In the genomic region with DNA sequence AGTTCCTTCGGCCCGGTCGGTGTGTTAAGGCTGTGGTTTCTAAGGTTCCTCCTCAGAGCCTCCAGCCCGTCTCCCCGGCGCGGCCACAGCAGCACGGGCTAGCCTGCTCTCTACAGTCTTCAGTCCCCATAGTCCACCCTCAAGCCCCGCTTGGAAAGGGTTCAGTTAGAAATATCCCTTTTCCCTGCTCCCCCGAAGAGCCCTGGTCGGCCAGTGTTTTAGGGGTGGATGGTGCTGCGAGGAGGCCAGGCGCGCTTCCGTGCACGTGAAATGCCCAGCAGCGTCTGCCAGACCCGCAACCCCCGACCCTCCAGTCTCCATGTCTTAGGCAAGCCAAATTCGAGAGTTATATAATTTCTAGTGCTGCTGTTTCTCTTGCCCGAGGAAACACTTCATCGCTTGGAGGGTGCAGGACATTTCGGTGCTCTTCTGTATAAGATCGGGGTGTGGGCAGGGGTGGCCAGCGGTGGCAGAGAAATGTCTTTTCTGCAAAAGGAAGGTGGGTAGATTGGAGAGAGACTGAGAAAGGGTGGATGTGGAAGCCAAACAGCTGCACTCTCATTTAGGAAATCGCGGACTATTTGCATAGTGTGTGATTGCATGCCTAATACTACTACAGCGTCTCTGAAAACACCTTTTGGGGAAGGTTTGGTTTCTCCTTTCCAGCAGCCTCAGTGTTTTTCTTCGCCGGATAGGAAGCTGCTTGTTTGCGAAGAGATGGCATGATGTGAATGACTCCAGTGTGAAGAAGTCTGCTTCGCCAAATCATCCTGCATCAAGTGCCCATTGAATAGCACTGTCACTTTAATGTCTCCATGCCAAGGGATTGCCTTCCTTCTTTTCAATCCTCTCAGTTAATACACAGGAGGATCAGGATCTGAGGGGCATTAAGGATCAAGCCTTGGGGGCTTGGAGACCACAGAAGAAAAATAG, we compare ENCODE assay signal across 8 mouse cellular contexts. TPM values are rescaled to one million over a fixed set of nuclear protein-coding genes. Genes with fewer than 3 reads are reported as not detected.
DNase-seq lines count a peak whose midpoint lies in the region; ATAC-seq and TF ChIP-seq lines count a peak whose summit lies in the region.

Gene Dlg2 (plus strand): TSS at position 360 of the 933 bp plus-strand sequence.

- peak within 1 kb of the TSS; percentile 71 for H3K4me2 ChIP-seq in heart, embryonic 11.5 days
- peak within 1 kb of the TSS; percentile 88 for H3K4me2 ChIP-seq in embryonic facial prominence, embryonic 13.5 days
- peak within 1 kb of the TSS; percentile 80 for H3K4me2 ChIP-seq in hindbrain, embryonic 15.5 days
- H3K4me2 ChIP-seq in liver, embryonic 11.5 days: peak within 1 kb of the TSS; percentile 98
- peak within 1 kb of the TSS; percentile 83 for H3K4me2 ChIP-seq in neural tube, embryonic 15.5 days

- peak; percentile 74 for ATAC-seq in heart, embryonic 11.5 days (replicated peaks; ENCODE audit: insufficient number of reproducible peaks, low FRiP score, low TSS enrichment)
- 0 out of 2 replicates have a peak, but pooled peaks have one; percentile 4 for ATAC-seq in G1E (ENCODE audit: extremely low read depth, insufficient number of reproducible peaks, low FRiP score, poor library complexity, severe bottlenecking)
- peak; percentile 35; the same call in 1 of the 2 replicates for ATAC-seq in embryonic facial prominence, embryonic 13.5 days (ENCODE audit: insufficient number of reproducible peaks, insufficient read depth, low FRiP score, low TSS enrichment, low read depth)
- no peak; the same call in 1 of the 2 replicates for ATAC-seq in hindbrain, embryonic 15.5 days (ENCODE audit: low FRiP score, low read depth)
- ATAC-seq in liver, embryonic 11.5 days (replicated peaks; ENCODE audit: low FRiP score): no peak; the same call in 1 of the 2 replicates
- peak; percentile 75 for ATAC-seq in neural tube, embryonic 15.5 days (ENCODE audit: low FRiP score)

- no peaks in the 10 kb centered on the region; the same call in 1 of the 2 replicates for H3K27me3 ChIP-seq in heart, embryonic 11.5 days (ENCODE audit: control insufficient read depth, insufficient read depth, low read length)
- H3K27me3 ChIP-seq in G1E (ENCODE audit: insufficient read depth, low read length): peaks cover 4% of the 10 kb centered on the region; the same call in 1 of the 2 replicates
- H3K27me3 ChIP-seq in embryonic facial prominence, embryonic 13.5 days: peaks cover 6% of the 10 kb centered on the region; the same call in 1 of the 2 replicates
- no peaks in the 10 kb centered on the region for H3K27me3 ChIP-seq in hindbrain, embryonic 15.5 days
- H3K27me3 ChIP-seq in liver, embryonic 11.5 days (replicated peaks; ENCODE audit: control insufficient read depth, insufficient read depth, low read length): no peaks in the 10 kb centered on the region
- no peaks in the 10 kb centered on the region for H3K27me3 ChIP-seq in neural tube, embryonic 15.5 days (replicated peaks)

- peak within 1 kb of the TSS; percentile 74 for H3K4me3 ChIP-seq in heart, embryonic 11.5 days (ENCODE audit: low read depth, low read length)
- peak within 1 kb of the TSS; percentile 78 for H3K4me3 ChIP-seq in G1E (ENCODE audit: low read depth, low read length)
- H3K4me3 ChIP-seq in embryonic facial prominence, embryonic 13.5 days: peak within 1 kb of the TSS; percentile 68
- peak within 1 kb of the TSS; percentile 71 for H3K4me3 ChIP-seq in hindbrain, embryonic 15.5 days
- peak within 1 kb of the TSS; percentile 65 for H3K4me3 ChIP-seq in liver, embryonic 11.5 days (ENCODE audit: low read depth, low read length)
- peak within 1 kb of the TSS; percentile 76 for H3K4me3 ChIP-seq in neural tube, embryonic 15.5 days (replicated peaks)

- intact Hi-C loops in heart, postnatal 36 days (cut with DNase I): no loop called here

- H3K4me1 ChIP-seq in heart, embryonic 11.5 days (ENCODE audit: control insufficient read depth, insufficient read depth, low read length): no peaks in the 10 kb centered on the region
- peaks cover 24% of the 10 kb centered on the region for H3K4me1 ChIP-seq in G1E (ENCODE audit: insufficient read depth, low read depth, low read length)
- peaks cover 12% of the 10 kb centered on the region for H3K4me1 ChIP-seq in embryonic facial prominence, embryonic 13.5 days
- peaks cover 19% of the 10 kb centered on the region for H3K4me1 ChIP-seq in hindbrain, embryonic 15.5 days (replicated peaks)
- peaks cover 7% of the 10 kb centered on the region for H3K4me1 ChIP-seq in liver, embryonic 11.5 days (replicated peaks; ENCODE audit: control insufficient read depth, insufficient read depth, low read length)
- peaks cover 16% of the 10 kb centered on the region for H3K4me1 ChIP-seq in neural tube, embryonic 15.5 days

- peak within 1 kb of the TSS; percentile 79 for H3K9ac ChIP-seq in heart, embryonic 11.5 days (ENCODE audit: low read depth, low read length)
- H3K9ac ChIP-seq in embryonic facial prominence, embryonic 13.5 days: peak within 1 kb of the TSS; percentile 78
- peak within 1 kb of the TSS; percentile 67 for H3K9ac ChIP-seq in hindbrain, embryonic 15.5 days
- peak within 1 kb of the TSS; percentile 75 for H3K9ac ChIP-seq in liver, embryonic 11.5 days (ENCODE audit: low read depth, low read length)
- H3K9ac ChIP-seq in neural tube, embryonic 15.5 days (replicated peaks): peak within 1 kb of the TSS; percentile 80

- H3K36me3 ChIP-seq in heart, embryonic 11.5 days (ENCODE audit: control insufficient read depth, insufficient read depth, low read length): no peaks in the 10 kb centered on the region
- peaks cover 14% of the 10 kb centered on the region for H3K36me3 ChIP-seq in G1E (replicated peaks)
- H3K36me3 ChIP-seq in embryonic facial prominence, embryonic 13.5 days: no peaks in the 10 kb centered on the region
- peaks cover 3% of the 10 kb centered on the region; the same call in 1 of the 2 replicates for H3K36me3 ChIP-seq in hindbrain, embryonic 15.5 days
- H3K36me3 ChIP-seq in liver, embryonic 11.5 days (ENCODE audit: control insufficient read depth, insufficient read depth, low read length): no peaks in the 10 kb centered on the region
- no peaks in the 10 kb centered on the region for H3K36me3 ChIP-seq in neural tube, embryonic 15.5 days

- TF ChIP-seq CTCF in G1E (IDR thresholded peaks at IDR 0.05; ENCODE audit: low read depth, low read length): no peak

- peak within 1 kb of the TSS; percentile 42 for H3K27ac ChIP-seq in heart, embryonic 11.5 days (ENCODE audit: low read depth, low read length)
- peak within 1 kb of the TSS; percentile 74 for H3K27ac ChIP-seq in embryonic facial prominence, embryonic 13.5 days
- H3K27ac ChIP-seq in hindbrain, embryonic 15.5 days (replicated peaks): peak within 1 kb of the TSS; percentile 90
- peak within 1 kb of the TSS; percentile 9; the same call in 1 of the 2 replicates for H3K27ac ChIP-seq in liver, embryonic 11.5 days (ENCODE audit: low read depth, low read length)
- H3K27ac ChIP-seq in neural tube, embryonic 15.5 days (replicated peaks): peak within 1 kb of the TSS; percentile 95

- no peak for DNase-seq in heart, postnatal 36 days
- no peak for DNase-seq in G1E (ENCODE audit: low spot score)
- DNase-seq in liver, embryonic 11.5 days (ENCODE audit: low spot score): no peak
- no peak for DNase-seq in gastrocnemius, postnatal 4 days (ENCODE audit: low spot score in 2 of 2)

- WGBS in heart, embryonic 11.5 days (ENCODE audit: insufficient replicate concordance): under 1% methylated on average over 32 of the region's 32 CpGs
- WGBS in embryonic facial prominence, embryonic 13.5 days: under 1% methylated on average over 32 of the region's 32 CpGs
- WGBS in hindbrain, embryonic 15.5 days: under 1% methylated on average over 32 of the region's 32 CpGs
- 2% methylated on average over 32 of the region's 32 CpGs for WGBS in liver, embryonic 11.5 days
- WGBS in neural tube, embryonic 15.5 days: under 1% methylated on average over 32 of the region's 32 CpGs

- H3K9me3 ChIP-seq in heart, embryonic 11.5 days (replicated peaks; ENCODE audit: control insufficient read depth, low read length): no peaks in the 10 kb centered on the region
- H3K9me3 ChIP-seq in G1E (replicated peaks): no peaks in the 10 kb centered on the region
- H3K9me3 ChIP-seq in embryonic facial prominence, embryonic 13.5 days: no peaks in the 10 kb centered on the region
- no peaks in the 10 kb centered on the region for H3K9me3 ChIP-seq in hindbrain, embryonic 15.5 days
- H3K9me3 ChIP-seq in liver, embryonic 11.5 days (ENCODE audit: control insufficient read depth, low read length): no peaks in the 10 kb centered on the region
- H3K9me3 ChIP-seq in neural tube, embryonic 15.5 days (replicated peaks): no peaks in the 10 kb centered on the region

RNA-seq across cellular contexts. Expression of gene Dlg2, which starts in this region (rescaled TPM):
- 8.5 and 9.3 TPM in 2 replicates for polyA plus RNA-seq in heart, embryonic 11.5 days (2014; fragmentation: Nextera tagmentation; extraction: Ambion mirVana)
- 1 to 10 TPM; 1.9 to 3.1 TPM for total RNA-seq in heart, postnatal 36 days (2021)
- total RNA-seq in G1E (2014; fragmentation: Nextera tagmentation) (0.68 TPM in 1 of 2 replicates, not detected in the other), G1E (2017) (0.35 and 0.49 TPM in 2 replicates)
- not detected in 2 replicates for polyA plus RNA-seq in G1E (2012)
- 13.3 and 15.5 TPM in 2 replicates for polyA plus RNA-seq in embryonic facial prominence, embryonic 13.5 days (2015; fragmentation: Nextera tagmentation; extraction: Ambion mirVana)
- polyA plus RNA-seq in hindbrain, embryonic 15.5 days (2015; fragmentation: Nextera tagmentation; extraction: Ambion mirVana): 27.4 and 28.5 TPM in 2 replicates
- polyA plus RNA-seq in liver, embryonic 11.5 days (2014; fragmentation: Nextera tagmentation; extraction: Ambion mirVana): 0.96 and 1.6 TPM in 2 replicates
- polyA plus RNA-seq in neural tube, embryonic 15.5 days (2015; fragmentation: Nextera tagmentation; extraction: Ambion mirVana): 29.8 and 29.9 TPM in 2 replicates
- total RNA-seq in gastrocnemius, postnatal 4 days (2021): 1 to 10 TPM; 4.1 to 4.5 TPM

Comparison
In these comparisons a context has a peak if more than half of its experiments do, and no peak if none do; other contexts are left out.
1. Peak in ATAC-seq and H3K4me3 ChIP-seq in G1E; RNA of the gene not detected or under 1 TPM.
2. ATAC-seq: peak in heart, embryonic 11.5 days (single experiment), embryonic facial prominence, embryonic 13.5 days (single experiment) and neural tube, embryonic 15.5 days (single experiment); none in hindbrain, embryonic 15.5 days (single experiment) and liver, embryonic 11.5 days (single experiment).
3. H3K27ac ChIP-seq: peak in every context shown above with its lines; median percentile 95 in neural tube, embryonic 15.5 days; 90 in hindbrain, embryonic 15.5 days; 74 in embryonic facial prominence, embryonic 13.5 days; 42 in heart, embryonic 11.5 days; 9 in liver, embryonic 11.5 days.
4. Peak in every context shown above with its lines, with median percentiles within 50 percentile points of each other: H3K4me2 ChIP-seq, H3K4me3 ChIP-seq and H3K9ac ChIP-seq.